Mouse (Mus musculus): Measurements from ENCODE around the gene Hoxc12. TPM values are rescaled to one million over a fixed set of nuclear protein-coding genes. Genes with fewer than 3 reads are reported as not detected.

Hoxc12 gene
- polyA plus RNA-seq (2021; fragmentation: Nextera tagmentation): not detected in 2 replicates
- long read RNA-seq, experiment 1: 0 reads
- long read RNA-seq, experiment 2: 0 reads

GRCm38 (mm10) chr15:102936279-102936972 lies at the start of gene Hoxc12:
TSS of gene Hoxc12 (plus strand) at chr15:102936757.

GRCm38 (mm10) chr15:102921053-102922011 lies 15.2 kb upstream of the Hoxc12 start, which contains the start of gene Hoxc13:
TSS of gene Hoxc13 (plus strand) at chr15:102921103.

GRCm38 (mm10) chr15:102954192-102955006 lies 17.8 kb downstream of the Hoxc12 start, which contains the start of gene Hoxc11:
TSS of gene Hoxc11 (plus strand) at chr15:102954427.

GRCm38 (mm10) chr15:102966776-102967311 lies 30.3 kb downstream of the Hoxc12 start, which contains the start of gene Hoxc10:
TSS of gene Hoxc10 (plus strand) at chr15:102966796.

GRCm38 (mm10) chr15:102967312-102967510 lies 30.7 kb downstream of the Hoxc12 start, which contains the start of gene Hoxc5:
TSS of gene Hoxc5 (plus strand) at chr15:102967443.

GRCm38 (mm10) chr15:102976171-102976570 lies 39.6 kb downstream of the Hoxc12 start, which contains the start of gene Hoxc9:
TSS of gene Hoxc9 (plus strand) at chr15:102976439.

Other genes starting within 250 kb of the Hoxc12 start
- 38.9 and 44.3 TPM in 2 replicates for gene Calcoco1, start 214.6 kb upstream of the Hoxc12 start, polyA plus RNA-seq (2021; fragmentation: Nextera tagmentation)
- gene Hoxc13, start 15.7 kb upstream of the Hoxc12 start, polyA plus RNA-seq (2021; fragmentation: Nextera tagmentation): not detected in 2 replicates
- not detected in 2 replicates for gene Hoxc11, start 17.7 kb downstream of the Hoxc12 start, polyA plus RNA-seq (2021; fragmentation: Nextera tagmentation)
- gene Hoxc10, start 30.0 kb downstream of the Hoxc12 start, polyA plus RNA-seq (2021; fragmentation: Nextera tagmentation): not detected in 2 replicates
- not detected in 2 replicates for gene Hoxc5, start 30.7 kb downstream of the Hoxc12 start, polyA plus RNA-seq (2021; fragmentation: Nextera tagmentation)
- gene Hoxc9, start 39.7 kb downstream of the Hoxc12 start, polyA plus RNA-seq (2021; fragmentation: Nextera tagmentation): not detected in 2 replicates
- gene Hoxc8, start 53.9 kb downstream of the Hoxc12 start, polyA plus RNA-seq (2021; fragmentation: Nextera tagmentation): not detected in 2 replicates
- gene Hoxc6, start 61.5 kb downstream of the Hoxc12 start, polyA plus RNA-seq (2021; fragmentation: Nextera tagmentation): not detected in 2 replicates
- gene Hoxc4, start 82.2 kb downstream of the Hoxc12 start, polyA plus RNA-seq (2021; fragmentation: Nextera tagmentation): not detected in 2 replicates
- gene Smug1, start 230.3 kb downstream of the Hoxc12 start, polyA plus RNA-seq (2021; fragmentation: Nextera tagmentation): 7.0 and 8.6 TPM in 2 replicates